7 mouse cellular contexts compared by ENCODE assay signal in the genomic region with DNA sequence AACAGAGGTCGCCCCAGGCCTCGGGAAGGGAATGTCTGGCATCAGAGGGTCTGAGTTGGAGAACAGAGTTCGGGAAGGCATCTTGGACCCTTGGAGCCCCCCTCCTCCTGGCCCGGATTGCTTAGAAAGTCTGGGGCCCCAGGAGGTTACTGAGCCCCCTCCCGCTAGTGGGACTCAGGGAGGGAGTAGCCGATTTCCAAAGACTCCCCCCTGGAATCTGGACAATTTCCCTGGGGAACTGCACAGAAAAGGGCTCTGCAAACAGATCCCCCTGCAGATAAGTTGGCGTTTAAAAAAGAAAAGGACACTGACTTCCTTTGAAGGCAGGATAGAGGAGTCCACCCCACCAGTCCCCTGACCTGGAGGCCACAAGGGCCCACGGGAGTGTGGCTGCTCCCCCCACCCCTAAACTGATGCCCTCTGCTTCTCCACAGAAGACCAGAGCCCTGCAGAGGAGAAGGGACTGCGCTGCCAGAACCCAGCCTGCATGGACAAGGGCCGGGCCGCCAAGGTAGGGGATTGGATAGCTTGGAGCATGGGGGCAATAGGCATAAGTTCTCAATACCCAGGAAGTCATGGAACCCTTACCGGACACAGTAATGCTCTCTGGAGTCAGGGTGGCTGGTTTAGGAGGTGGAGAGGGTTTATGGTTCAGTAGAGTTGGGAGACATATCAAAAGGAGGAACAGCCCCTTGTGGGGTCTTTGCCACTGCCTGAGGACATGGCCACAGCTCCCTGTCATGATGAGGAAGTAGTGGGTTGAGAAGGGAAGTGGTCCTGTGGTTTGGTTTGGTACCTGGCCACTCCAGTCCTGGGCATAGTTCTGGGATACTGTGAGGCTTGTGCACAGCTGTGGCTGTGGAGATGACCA. TPM values are rescaled to one million over a fixed set of nuclear protein-coding genes. Genes with fewer than 3 reads are reported as not detected.
DNase-seq lines count a peak whose midpoint lies in the region; ATAC-seq and TF ChIP-seq lines count a peak whose summit lies in the region.

No protein-coding gene starts in this region.

- H3K4me1 ChIP-seq in spleen, adult 2 months (ENCODE audit: control insufficient read depth, insufficient read depth, insufficient read length), result no peaks in the 10 kb centered on the region; the same call in none of the 2 replicates
- peaks cover 29% of the 10 kb centered on the region for H3K4me1 ChIP-seq in forebrain, embryonic 13.5 days
- H3K4me1 ChIP-seq in liver, embryonic 12.5 days, result peaks cover 60% of the 10 kb centered on the region
- H3K4me1 ChIP-seq in stomach, postnatal 0 days (replicated peaks; ENCODE audit: control insufficient read depth, insufficient read depth), result 0 out of 2 replicates have a peak, but pooled peaks cover 5% of the 10 kb centered on the region

- TF ChIP-seq POLR2A in spleen, adult 2 months (IDR thresholded peaks at IDR 0.05; ENCODE audit: low read depth, low read length), result no peak

- 6% methylated on average over 12 of the region's 12 CpGs for WGBS in spleen, adult 2 months
- 4% methylated on average over 12 of the region's 12 CpGs for WGBS in forebrain, embryonic 13.5 days
- 7% methylated on average over 12 of the region's 12 CpGs for WGBS in liver, embryonic 12.5 days (ENCODE audit: insufficient replicate concordance)
- WGBS in stomach, postnatal 0 days, result 8% methylated on average over 12 of the region's 12 CpGs

- H3K36me3 ChIP-seq in spleen, adult 2 months (ENCODE audit: control insufficient read depth, insufficient read depth, low read length), result no peaks in the 10 kb centered on the region
- no peaks in the 10 kb centered on the region for H3K36me3 ChIP-seq in forebrain, embryonic 13.5 days (ENCODE audit: poor library complexity, severe bottlenecking)
- H3K36me3 ChIP-seq in liver, embryonic 12.5 days, result peaks cover 8% of the 10 kb centered on the region
- H3K36me3 ChIP-seq in stomach, postnatal 0 days (ENCODE audit: control insufficient read depth, insufficient read depth, low read length), result no peaks in the 10 kb centered on the region

- no peak overlapping the region for H3K27ac ChIP-seq in spleen, adult 2 months (ENCODE audit: insufficient read depth, low read length)
- no peak overlapping the region for H3K27ac ChIP-seq in forebrain, embryonic 13.5 days
- H3K27ac ChIP-seq in liver, embryonic 12.5 days, result peak overlapping the region; percentile 77
- H3K27ac ChIP-seq in stomach, postnatal 0 days (replicated peaks), result 0 out of 2 replicates have a peak overlapping the region, but pooled peaks have one; percentile 18

- DNase-seq in spleen, adult 2 months (ENCODE audit: low read depth in 1 of 2, low spot score in 2 of 2), result no peak
- DNase-seq in spleen, postnatal 14 days (ENCODE audit: low spot score in 2 of 2), result no peak
- DNase-seq in stomach, postnatal 0 days (ENCODE audit: low spot score), result no peak
- DNase-seq in ovary, postnatal 14 days (ENCODE audit: low spot score), result no peak
- no peak for DNase-seq in spleen, postnatal 10 days (ENCODE audit: low spot score in 2 of 2)

- H3K4me3 ChIP-seq in spleen, adult 2 months (ENCODE audit: extremely low read depth, insufficient read depth, insufficient read length), result peak overlapping the region; percentile 77; the same call in 1 of the 2 replicates
- H3K4me3 ChIP-seq in forebrain, embryonic 13.5 days, result peak overlapping the region; percentile 73
- peak overlapping the region; percentile 78 for H3K4me3 ChIP-seq in liver, embryonic 12.5 days
- peak overlapping the region; percentile 73 for H3K4me3 ChIP-seq in stomach, postnatal 0 days (ENCODE audit: low read depth, low read length)

- ATAC-seq in forebrain, embryonic 13.5 days, result peak; percentile 11; the same call in 1 of the 2 replicates
- ATAC-seq in liver, embryonic 12.5 days, result no peak; the same call in 1 of the 2 replicates
- ATAC-seq in stomach, postnatal 0 days (ENCODE audit: low FRiP score, low TSS enrichment), result no peak

- no peak for TF ChIP-seq CTCF in spleen, adult 2 months (IDR thresholded peaks at IDR 0.05; ENCODE audit: extremely low read depth, insufficient read depth, insufficient read length, insufficient replicate concordance)
- TF ChIP-seq CTCF in stomach, postnatal 0 days (IDR thresholded peaks at IDR 0.05; ENCODE audit: low read depth), result no peak

- H3K4me2 ChIP-seq in forebrain, embryonic 13.5 days, result peak overlapping the region; percentile 88
- H3K4me2 ChIP-seq in liver, embryonic 12.5 days, result peak overlapping the region; percentile 96
- peak overlapping the region; percentile 86 for H3K4me2 ChIP-seq in stomach, postnatal 0 days (replicated peaks; ENCODE audit: low read depth)

- no peak for TF ChIP-seq EP300 in stomach, postnatal 0 days (optimal IDR thresholded peaks at IDR 0.05)

- H3K9me3 ChIP-seq in forebrain, embryonic 13.5 days (replicated peaks), result no peaks in the 10 kb centered on the region
- no peaks in the 10 kb centered on the region for H3K9me3 ChIP-seq in liver, embryonic 12.5 days (replicated peaks)
- no peaks in the 10 kb centered on the region for H3K9me3 ChIP-seq in stomach, postnatal 0 days (ENCODE audit: control insufficient read depth, low read length)

- H3K27me3 ChIP-seq in spleen, adult 2 months (ENCODE audit: control insufficient read depth, insufficient read depth, low read length), result peaks cover 9% of the 10 kb centered on the region
- H3K27me3 ChIP-seq in forebrain, embryonic 13.5 days, result 0 out of 2 replicates have a peak, but pooled peaks cover 2% of the 10 kb centered on the region
- H3K27me3 ChIP-seq in liver, embryonic 12.5 days (replicated peaks), result peaks cover 25% of the 10 kb centered on the region
- H3K27me3 ChIP-seq in stomach, postnatal 0 days (ENCODE audit: control insufficient read depth, insufficient read depth, low read length), result no peaks in the 10 kb centered on the region

- peak overlapping the region; percentile 85 for H3K9ac ChIP-seq in forebrain, embryonic 13.5 days
- H3K9ac ChIP-seq in liver, embryonic 12.5 days, result peak overlapping the region; percentile 87
- peak overlapping the region; percentile 79 for H3K9ac ChIP-seq in stomach, postnatal 0 days (ENCODE audit: low read length)

RNA-seq across cellular contexts. Expression of gene Plekhg5, which starts 15.1 kb away (rescaled TPM):
- 9.5 and 13.1 TPM in 2 replicates for polyA plus RNA-seq in spleen, adult 2 months (2012; rRNA removed)
- 8.4 and 9.2 TPM in 2 replicates for polyA plus RNA-seq in forebrain, embryonic 13.5 days (2015; fragmentation: Nextera tagmentation; extraction: Ambion mirVana)
- polyA plus RNA-seq in liver, embryonic 12.5 days (2016; fragmentation: Nextera tagmentation; extraction: Ambion mirVana), result 7.7 and 8.4 TPM in 2 replicates
- 6.4 and 7.5 TPM in 2 replicates for polyA plus RNA-seq in stomach, postnatal 0 days (2015; fragmentation: Nextera tagmentation; extraction: Ambion mirVana)

RNA-seq across cellular contexts. Expression of gene Tnfrsf25, which starts 28.3 kb away (rescaled TPM):
- polyA plus RNA-seq in spleen, adult 2 months (2012; rRNA removed), result 17.0 and 27.0 TPM in 2 replicates
- polyA plus RNA-seq in forebrain, embryonic 13.5 days (2015; fragmentation: Nextera tagmentation; extraction: Ambion mirVana), result 0.38 and 0.88 TPM in 2 replicates
- polyA plus RNA-seq in liver, embryonic 12.5 days (2016; fragmentation: Nextera tagmentation; extraction: Ambion mirVana), result 0.74 and 0.87 TPM in 2 replicates
- 0.49 and 0.96 TPM in 2 replicates for polyA plus RNA-seq in stomach, postnatal 0 days (2015; fragmentation: Nextera tagmentation; extraction: Ambion mirVana)

RNA-seq across cellular contexts. Expression of gene Nol9, which starts 48.3 kb away (rescaled TPM):
- polyA plus RNA-seq in spleen, adult 2 months (2012; rRNA removed), result 22.8 and 28.1 TPM in 2 replicates
- 22.5 and 25.8 TPM in 2 replicates for polyA plus RNA-seq in forebrain, embryonic 13.5 days (2015; fragmentation: Nextera tagmentation; extraction: Ambion mirVana)
- polyA plus RNA-seq in liver, embryonic 12.5 days (2016; fragmentation: Nextera tagmentation; extraction: Ambion mirVana), result 42.3 and 44.0 TPM in 2 replicates
- polyA plus RNA-seq in stomach, postnatal 0 days (2015; fragmentation: Nextera tagmentation; extraction: Ambion mirVana), result 11.2 and 12.0 TPM in 2 replicates

RNA-seq across cellular contexts. Expression of gene Tas1r1, which starts 49.1 kb away (rescaled TPM):
- 0.14 and 0.15 TPM in 2 replicates for polyA plus RNA-seq in spleen, adult 2 months (2012; rRNA removed)
- 0.53 and 0.83 TPM in 2 replicates for polyA plus RNA-seq in forebrain, embryonic 13.5 days (2015; fragmentation: Nextera tagmentation; extraction: Ambion mirVana)
- 0.12 and 0.19 TPM in 2 replicates for polyA plus RNA-seq in liver, embryonic 12.5 days (2016; fragmentation: Nextera tagmentation; extraction: Ambion mirVana)
- polyA plus RNA-seq in stomach, postnatal 0 days (2015; fragmentation: Nextera tagmentation; extraction: Ambion mirVana), result 0.12 and 0.16 TPM in 2 replicates

RNA-seq across cellular contexts. Expression of gene Zbtb48, which starts 60.0 kb away (rescaled TPM):
- polyA plus RNA-seq in spleen, adult 2 months (2012; rRNA removed), result 18.9 and 21.3 TPM in 2 replicates
- polyA plus RNA-seq in forebrain, embryonic 13.5 days (2015; fragmentation: Nextera tagmentation; extraction: Ambion mirVana), result 18.5 and 25.2 TPM in 2 replicates
- polyA plus RNA-seq in liver, embryonic 12.5 days (2016; fragmentation: Nextera tagmentation; extraction: Ambion mirVana), result 11.4 and 12.2 TPM in 2 replicates
- 10.1 and 10.6 TPM in 2 replicates for polyA plus RNA-seq in stomach, postnatal 0 days (2015; fragmentation: Nextera tagmentation; extraction: Ambion mirVana)

Comparison
In these comparisons a context has a peak if more than half of its experiments do, and no peak if none do; other contexts are left out.
1. H3K27ac ChIP-seq: peak in liver, embryonic 12.5 days (single experiment) and stomach, postnatal 0 days (single experiment); none in spleen, adult 2 months (single experiment) and forebrain, embryonic 13.5 days (single experiment).
2. Peak in every context shown above with its lines, with median percentiles within 50 percentile points of each other: H3K4me3 ChIP-seq, H3K4me2 ChIP-seq and H3K9ac ChIP-seq.